ENCODE assay signal across 18 mouse cellular contexts in the genomic region with DNA sequence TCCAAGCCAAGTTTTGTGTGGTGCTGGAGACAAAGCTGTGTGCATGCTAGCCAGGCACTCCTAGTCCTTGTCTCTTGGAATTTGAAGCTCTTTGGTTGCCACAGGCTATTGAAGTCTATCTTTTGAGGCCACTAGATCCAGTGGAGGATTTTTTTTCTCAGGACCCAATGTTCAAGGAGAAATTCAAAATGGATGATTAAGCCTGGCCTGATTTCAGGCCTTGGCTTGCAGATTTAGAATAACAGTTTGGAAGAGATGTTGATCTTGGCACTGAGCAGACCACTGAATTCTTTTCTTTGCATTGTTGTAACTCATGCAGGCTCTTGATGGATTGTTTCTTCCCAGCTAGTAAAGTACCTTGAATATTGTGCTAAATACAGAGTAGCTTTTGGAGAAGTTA.
DNase-seq lines count a peak whose midpoint lies in the region; ATAC-seq and TF ChIP-seq lines count a peak whose summit lies in the region.
"Had no signal": no experiment of that assay in that cellular context is flagged by ENCODE, and none has a peak within 500 bp of the region (broad histone marks: within the 10 kb centered on the region; RNA-seq: fewer than 3 reads in every experiment).

No protein-coding gene starts in this region.

- no peak overlapping the region for H3K4me2 ChIP-seq in heart, embryonic 15.5 days
- H3K4me2 ChIP-seq in liver, postnatal 0 days (ENCODE audit: low read depth, low read length): no peak overlapping the region
- H3K4me2 ChIP-seq in liver, embryonic 11.5 days: no peak overlapping the region
- H3K4me2 ChIP-seq: embryonic facial prominence, embryonic 15.5 days; hindbrain, embryonic 13.5 days; limb, embryonic 12.5 days; midbrain, embryonic 12.5 days had no signal

- no peaks in the 10 kb centered on the region for H3K27me3 ChIP-seq in heart, embryonic 15.5 days
- no peaks in the 10 kb centered on the region for H3K27me3 ChIP-seq in heart, adult 2 months (ENCODE audit: control insufficient read depth, insufficient read depth, low read length)
- no peaks in the 10 kb centered on the region for H3K27me3 ChIP-seq in liver, postnatal 0 days (ENCODE audit: insufficient read depth, low read length)
- no peaks in the 10 kb centered on the region for H3K27me3 ChIP-seq in liver, embryonic 11.5 days (replicated peaks; ENCODE audit: control insufficient read depth, insufficient read depth, low read length)
- H3K27me3 ChIP-seq: CH12.LX; embryonic facial prominence, embryonic 15.5 days; hindbrain, embryonic 13.5 days; limb, embryonic 12.5 days; midbrain, embryonic 12.5 days had no signal

- TF ChIP-seq POLR2A in heart, adult 2 months (IDR thresholded peaks at IDR 0.05; ENCODE audit: insufficient read depth, low read depth, low read length): no peak
- no peak for TF ChIP-seq POLR2A in embryonic fibroblast, embryonic 13.5 days (IDR thresholded peaks at IDR 0.05; ENCODE audit: low read depth, low read length)

- no peaks in the 10 kb centered on the region for H3K9me3 ChIP-seq in heart, embryonic 15.5 days (replicated peaks)
- no peaks in the 10 kb centered on the region for H3K9me3 ChIP-seq in liver, postnatal 0 days (ENCODE audit: low read length)
- H3K9me3 ChIP-seq in liver, embryonic 11.5 days (ENCODE audit: control insufficient read depth, low read length): no peaks in the 10 kb centered on the region
- H3K9me3 ChIP-seq: embryonic facial prominence, embryonic 15.5 days; hindbrain, embryonic 13.5 days; limb, embryonic 12.5 days; midbrain, embryonic 12.5 days had no signal

- TF ChIP-seq CTCF in heart, adult 2 months (IDR thresholded peaks at IDR 0.05): no peak
- no peak for TF ChIP-seq CTCF in liver, postnatal 0 days (IDR thresholded peaks at IDR 0.05; ENCODE audit: low read depth)
- TF ChIP-seq CTCF in embryonic fibroblast, embryonic 13.5 days (IDR thresholded peaks at IDR 0.05; ENCODE audit: borderline replicate concordance, insufficient read depth, low read length): no peak

- no peak overlapping the region for H3K9ac ChIP-seq in heart, embryonic 15.5 days
- no peak overlapping the region for H3K9ac ChIP-seq in heart, adult 2 months (ENCODE audit: low read depth, low read length)
- H3K9ac ChIP-seq in liver, postnatal 0 days (replicated peaks): no peak overlapping the region
- H3K9ac ChIP-seq in liver, embryonic 11.5 days (ENCODE audit: low read depth, low read length): no peak overlapping the region
- H3K9ac ChIP-seq: embryonic facial prominence, embryonic 15.5 days; hindbrain, embryonic 13.5 days; limb, embryonic 12.5 days; midbrain, embryonic 12.5 days had no signal

- intact Hi-C loops in heart, adult 2 months (cut with DNase I): no loop called here

- H3K79me2 ChIP-seq in heart, adult 2 months (replicated peaks; ENCODE audit: control insufficient read depth, insufficient read depth, low read length): peaks cover 4% of the 10 kb centered on the region

- H3K4me1 ChIP-seq in heart, embryonic 15.5 days (replicated peaks): peaks cover 16% of the 10 kb centered on the region
- peaks cover 11% of the 10 kb centered on the region for H3K4me1 ChIP-seq in heart, adult 2 months (ENCODE audit: control insufficient read depth, insufficient read depth, low read length)
- peaks cover 3% of the 10 kb centered on the region for H3K4me1 ChIP-seq in liver, postnatal 0 days (ENCODE audit: insufficient read depth)
- peaks cover 9% of the 10 kb centered on the region; the same call in 1 of the 2 replicates for H3K4me1 ChIP-seq in liver, embryonic 11.5 days (replicated peaks; ENCODE audit: control insufficient read depth, insufficient read depth, low read length)
- peaks cover 17% of the 10 kb centered on the region for H3K4me1 ChIP-seq in embryonic fibroblast, embryonic 13.5 days (ENCODE audit: control insufficient read depth, insufficient read depth, low read length)

- DNase-seq in heart, adult 2 months: no peak
- no peak for DNase-seq in liver, postnatal 0 days
- DNase-seq in liver, embryonic 11.5 days (ENCODE audit: low spot score): no peak
- DNase-seq in Muller cell, postnatal 12 days (ENCODE audit: inconsistent ontology term): peak; percentile 87
- no peak for DNase-seq in cerebellum, adult 9-10 months
- DNase-seq: cerebellum, adult 18-20 months; spleen, adult 18-20 months; thymus, postnatal 25 days had no signal

- TF ChIP-seq EP300 in heart, adult 2 months (IDR thresholded peaks at IDR 0.05; ENCODE audit: insufficient read depth, low read depth, low read length): no peak
- no peak for TF ChIP-seq EP300 in liver, postnatal 0 days (IDR thresholded peaks at IDR 0.05; ENCODE audit: low read depth)

- H3K4me3 ChIP-seq in heart, embryonic 15.5 days: no peak overlapping the region
- H3K4me3 ChIP-seq in heart, adult 2 months: no peak overlapping the region
- H3K4me3 ChIP-seq in liver, postnatal 0 days (ENCODE audit: low read depth, low read length): no peak overlapping the region
- H3K4me3 ChIP-seq in liver, embryonic 11.5 days (ENCODE audit: low read depth, low read length): no peak overlapping the region
- H3K4me3 ChIP-seq in embryonic fibroblast, embryonic 13.5 days (ENCODE audit: insufficient read depth, low read length): no peak overlapping the region
- H3K4me3 ChIP-seq: embryonic facial prominence, embryonic 15.5 days; hindbrain, embryonic 13.5 days; left cerebral cortex, adult 2 months; limb, embryonic 12.5 days; midbrain, embryonic 12.5 days; myocyte had no signal

- peak overlapping the region; percentile 43 for H3K27ac ChIP-seq in heart, embryonic 15.5 days
- no peak overlapping the region for H3K27ac ChIP-seq in heart, adult 2 months
- no peak overlapping the region for H3K27ac ChIP-seq in liver, postnatal 0 days (ENCODE audit: low read depth)
- no peak overlapping the region for H3K27ac ChIP-seq in liver, embryonic 11.5 days (ENCODE audit: low read depth, low read length)
- H3K27ac ChIP-seq in embryonic fibroblast, embryonic 13.5 days (ENCODE audit: insufficient read depth, low read length): peak overlapping the region; percentile 32
- H3K27ac ChIP-seq: embryonic facial prominence, embryonic 15.5 days; limb, embryonic 12.5 days; midbrain, embryonic 12.5 days had no signal

- ATAC-seq in heart, embryonic 15.5 days (replicated peaks; ENCODE audit: insufficient number of reproducible peaks, insufficient read depth, low FRiP score, low read depth): no peak
- ATAC-seq in liver, postnatal 0 days: peak; percentile 4; the same call in 1 of the 2 replicates
- ATAC-seq in liver, embryonic 11.5 days (replicated peaks; ENCODE audit: low FRiP score): no peak
- ATAC-seq: forebrain, embryonic 16.5 days had no signal

- H3K36me3 ChIP-seq in heart, embryonic 15.5 days: no peaks in the 10 kb centered on the region
- H3K36me3 ChIP-seq in heart, adult 2 months (ENCODE audit: control insufficient read depth, insufficient read depth, low read length): peaks cover 8% of the 10 kb centered on the region
- H3K36me3 ChIP-seq in liver, postnatal 0 days (replicated peaks; ENCODE audit: insufficient read depth, low read length): no peaks in the 10 kb centered on the region
- H3K36me3 ChIP-seq in liver, embryonic 11.5 days (ENCODE audit: control insufficient read depth, insufficient read depth, low read length): no peaks in the 10 kb centered on the region
- H3K36me3 ChIP-seq: embryonic facial prominence, embryonic 15.5 days; hindbrain, embryonic 13.5 days; limb, embryonic 12.5 days; midbrain, embryonic 12.5 days had no signal

Comparison
In these comparisons a context has a peak if more than half of its experiments do, and no peak if none do; other contexts are left out.
1. H3K27ac ChIP-seq: peak in heart, embryonic 15.5 days (single experiment) and embryonic fibroblast, embryonic 13.5 days (single experiment); none in heart, adult 2 months (single experiment), liver, postnatal 0 days (single experiment) and liver, embryonic 11.5 days (single experiment).